Mouse (Mus musculus): ENCODE results near the gene Mipep. TPM values are rescaled to one million over a fixed set of nuclear protein-coding genes. Genes with fewer than 3 reads are reported as not detected.

Mipep gene
- polyA plus RNA-seq, 1 experiment from 2014 or later = 26.3 TPM

- Histone ChIP-seq H3K4me1 (replicated peaks; ENCODE audit: control insufficient read depth, insufficient read depth, low read length) (no peaks in the 10 kb centered on the region), H3K4me2 (ENCODE audit: low read depth, low read length, severe bottlenecking) (no peak overlapping the region), H3K4me3 (ENCODE audit: low read depth, low read length) (no peak overlapping the region), H3K27me3 (ENCODE audit: control insufficient read depth, insufficient read depth, low read length) (no peaks in the 10 kb centered on the region), H3K27ac (ENCODE audit: low read depth, low read length) (no peak overlapping the region), H3K36me3 (ENCODE audit: control insufficient read depth, insufficient read depth, low read length) (no peaks in the 10 kb centered on the region), H3K9me3 (ENCODE audit: control insufficient read depth, low read length) (no peaks in the 10 kb centered on the region), H3K9ac (ENCODE audit: low read length) (no peak overlapping the region)
- no peak for DNase-seq (ENCODE audit: low spot score)
- no peak for ATAC-seq (replicated peaks; ENCODE audit: low FRiP score)
- 86% methylated on average over 5 of the region's 5 CpGs for WGBS
These were observed 6.9 kb upstream of the Mipep start for GRCm38 (mm10) chr14:60777485-60777919.

GRCm38 (mm10) chr14:60779198-60779597 is 5.2 kb upstream of the Mipep start:
- no peak for DNase-seq (ENCODE audit: low spot score)
- WGBS = 90% methylated on average over 7 of the region's 7 CpGs

GRCm38 (mm10) chr14:60782121-60782656 is 2.2 kb upstream of the Mipep start:
- no peaks in the 10 kb centered on the region for H3K4me1 ChIP-seq (replicated peaks; ENCODE audit: control insufficient read depth, insufficient read depth, low read length)
- H3K36me3 ChIP-seq (ENCODE audit: control insufficient read depth, insufficient read depth, low read length) = no peaks in the 10 kb centered on the region
- no peak overlapping the region for H3K27ac ChIP-seq (ENCODE audit: low read depth, low read length)
- WGBS = 48% methylated on average over 7 of the region's 7 CpGs
- H3K4me2 ChIP-seq (ENCODE audit: low read depth, low read length, severe bottlenecking) = no peak overlapping the region
- H3K9me3 ChIP-seq (ENCODE audit: control insufficient read depth, low read length) = no peaks in the 10 kb centered on the region
- H3K4me3 ChIP-seq (ENCODE audit: low read depth, low read length) = no peak overlapping the region
- no peak for DNase-seq (ENCODE audit: low spot score)
- ATAC-seq (replicated peaks; ENCODE audit: low FRiP score) = no peak
- no peaks in the 10 kb centered on the region for H3K27me3 ChIP-seq (ENCODE audit: control insufficient read depth, insufficient read depth, low read length)
- no peak overlapping the region for H3K9ac ChIP-seq (ENCODE audit: low read length)

More at GRCm38 (mm10) chr14:60779198-60779597, 5.2 kb upstream of the Mipep start:
- H3K9me3 ChIP-seq (ENCODE audit: control insufficient read depth, low read length) = no peaks in the 10 kb centered on the region
- no peak overlapping the region for H3K9ac ChIP-seq (ENCODE audit: low read length)
- no peak overlapping the region for H3K4me3 ChIP-seq (ENCODE audit: low read depth, low read length)
- H3K4me2 ChIP-seq (ENCODE audit: low read depth, low read length, severe bottlenecking) = no peak overlapping the region
- no peak overlapping the region for H3K27ac ChIP-seq (ENCODE audit: low read depth, low read length)
- no peak for ATAC-seq (replicated peaks; ENCODE audit: low FRiP score)
- no peaks in the 10 kb centered on the region for H3K36me3 ChIP-seq (ENCODE audit: control insufficient read depth, insufficient read depth, low read length)
- H3K27me3 ChIP-seq (ENCODE audit: control insufficient read depth, insufficient read depth, low read length) = no peaks in the 10 kb centered on the region
- no peaks in the 10 kb centered on the region for H3K4me1 ChIP-seq (replicated peaks; ENCODE audit: control insufficient read depth, insufficient read depth, low read length)

- no peaks in the 10 kb centered on the region for H3K27me3 ChIP-seq (ENCODE audit: control insufficient read depth, insufficient read depth, low read length)
- ATAC-seq (replicated peaks; ENCODE audit: low FRiP score) = no peak
- no peaks in the 10 kb centered on the region for H3K36me3 ChIP-seq (ENCODE audit: control insufficient read depth, insufficient read depth, low read length)
- whole genome bisulfite sequencing = 48% methylated on average over 8 of the region's 8 CpGs
- no peak overlapping the region for H3K9ac ChIP-seq (ENCODE audit: low read length)
- no peak overlapping the region for H3K4me2 ChIP-seq (ENCODE audit: low read depth, low read length, severe bottlenecking)
- DNase-seq (ENCODE audit: low spot score) = no peak
- no peaks in the 10 kb centered on the region for H3K4me1 ChIP-seq (replicated peaks; ENCODE audit: control insufficient read depth, insufficient read depth, low read length)
- no peak overlapping the region for H3K27ac ChIP-seq (ENCODE audit: low read depth, low read length)
- no peaks in the 10 kb centered on the region for H3K9me3 ChIP-seq (ENCODE audit: control insufficient read depth, low read length)
- H3K4me3 ChIP-seq (ENCODE audit: low read depth, low read length) = no peak overlapping the region
These were observed 1.2 kb upstream of the Mipep start for GRCm38 (mm10) chr14:60783196-60783595.

- no peak overlapping the region for H3K4me3 ChIP-seq (ENCODE audit: low read depth, low read length)
- H3K4me1 ChIP-seq (replicated peaks; ENCODE audit: control insufficient read depth, insufficient read depth, low read length) = no peaks in the 10 kb centered on the region
- no peaks in the 10 kb centered on the region for H3K36me3 ChIP-seq (ENCODE audit: control insufficient read depth, insufficient read depth, low read length)
- no peak overlapping the region for H3K4me2 ChIP-seq (ENCODE audit: low read depth, low read length, severe bottlenecking)
- ATAC-seq (replicated peaks; ENCODE audit: low FRiP score) = no peak
- no peak overlapping the region for H3K9ac ChIP-seq (ENCODE audit: low read length)
- 39% methylated on average over 3 of the region's 3 CpGs for WGBS
- no peaks in the 10 kb centered on the region for H3K27me3 ChIP-seq (ENCODE audit: control insufficient read depth, insufficient read depth, low read length)
- H3K27ac ChIP-seq (ENCODE audit: low read depth, low read length) = no peak overlapping the region
- peak; percentile 73 for DNase-seq (ENCODE audit: low spot score)
- no peaks in the 10 kb centered on the region for H3K9me3 ChIP-seq (ENCODE audit: control insufficient read depth, low read length)
These were observed 5.7 kb downstream of the Mipep start for GRCm38 (mm10) chr14:60790103-60790502.

- H3K27me3 ChIP-seq (ENCODE audit: control insufficient read depth, insufficient read depth, low read length) = no peaks in the 10 kb centered on the region
- no peak overlapping the region for H3K4me2 ChIP-seq (ENCODE audit: low read depth, low read length, severe bottlenecking)
- H3K36me3 ChIP-seq (ENCODE audit: control insufficient read depth, insufficient read depth, low read length) = no peaks in the 10 kb centered on the region
- WGBS = 93% methylated on average over 4 of the region's 4 CpGs
- no peaks in the 10 kb centered on the region for H3K4me1 ChIP-seq (replicated peaks; ENCODE audit: control insufficient read depth, insufficient read depth, low read length)
- DNase-seq (ENCODE audit: low spot score) (no peak), ATAC-seq (replicated peaks; ENCODE audit: low FRiP score) (no peak)
- H3K4me3 ChIP-seq (ENCODE audit: low read depth, low read length) = no peak overlapping the region
- H3K9me3 ChIP-seq (ENCODE audit: control insufficient read depth, low read length) = no peaks in the 10 kb centered on the region
- H3K9ac ChIP-seq (ENCODE audit: low read length) = no peak overlapping the region
- no peak overlapping the region for H3K27ac ChIP-seq (ENCODE audit: low read depth, low read length)
These were observed 12.4 kb downstream of the Mipep start for GRCm38 (mm10) chr14:60796600-60797322.

GRCm38 (mm10) chr14:60797596-60797995 is 13.2 kb downstream of the Mipep start:
- Histone ChIP-seq H3K9me3 (ENCODE audit: control insufficient read depth, low read length) (no peaks in the 10 kb centered on the region), H3K36me3 (ENCODE audit: control insufficient read depth, insufficient read depth, low read length) (no peaks in the 10 kb centered on the region), H3K27ac (ENCODE audit: low read depth, low read length) (no peak overlapping the region), H3K4me2 (ENCODE audit: low read depth, low read length, severe bottlenecking) (no peak overlapping the region), H3K27me3 (ENCODE audit: control insufficient read depth, insufficient read depth, low read length) (no peaks in the 10 kb centered on the region), H3K4me3 (ENCODE audit: low read depth, low read length) (no peak overlapping the region), H3K4me1 (replicated peaks; ENCODE audit: control insufficient read depth, insufficient read depth, low read length) (no peaks in the 10 kb centered on the region), H3K9ac (ENCODE audit: low read length) (no peak overlapping the region)
- no peak for ATAC-seq (replicated peaks; ENCODE audit: low FRiP score)
- no peak for DNase-seq (ENCODE audit: low spot score)
- 90% methylated on average over 5 of the region's 5 CpGs for WGBS

GRCm38 (mm10) chr14:60798721-60799120 is 14.3 kb downstream of the Mipep start:
- H3K27me3 ChIP-seq (ENCODE audit: control insufficient read depth, insufficient read depth, low read length) = no peaks in the 10 kb centered on the region
- no peak overlapping the region for H3K4me3 ChIP-seq (ENCODE audit: low read depth, low read length)
- no peak for DNase-seq (ENCODE audit: low spot score)
- H3K27ac ChIP-seq (ENCODE audit: low read depth, low read length) = no peak overlapping the region
- ATAC-seq (replicated peaks; ENCODE audit: low FRiP score) = no peak
- H3K4me1 ChIP-seq (replicated peaks; ENCODE audit: control insufficient read depth, insufficient read depth, low read length) = no peaks in the 10 kb centered on the region
- no peaks in the 10 kb centered on the region for H3K9me3 ChIP-seq (ENCODE audit: control insufficient read depth, low read length)
- WGBS = 87% methylated on average over 4 of the region's 4 CpGs
- no peaks in the 10 kb centered on the region; the same call in 1 of the 2 replicates for H3K36me3 ChIP-seq (ENCODE audit: control insufficient read depth, insufficient read depth, low read length)
- H3K4me2 ChIP-seq (ENCODE audit: low read depth, low read length, severe bottlenecking) = no peak overlapping the region
- no peak overlapping the region for H3K9ac ChIP-seq (ENCODE audit: low read length)
